Mouse (Mus musculus): ENCODE measurements around the gene Cd28.

- TF ChIP-seq CTCF (IDR thresholded peaks at IDR 0.05; ENCODE audit: control insufficient read depth, insufficient read depth, insufficient read length), result no peak
- TF ChIP-seq CEBPB (IDR thresholded peaks at IDR 0.05; ENCODE audit: low read depth), result no peak
- TF ChIP-seq USF1 (IDR thresholded peaks at IDR 0.05; ENCODE audit: low read depth), result no peak
These were observed 3.4 kb upstream of the Cd28 start for GRCm38 (mm10) chr1:60713238-60713637.
